Mouse (Mus musculus) limb, embryonic 11.5 days (tissue): ENCODE measurements around the gene Enam. TPM values are rescaled to one million over a fixed set of nuclear protein-coding genes. Genes with fewer than 3 reads are reported as not detected.
"Not testable (repeated sequence)": the region's sequence is repeated elsewhere in the genome, so short reads cannot be mapped to it uniquely, and the experiment has no call there.

Experiments
- ATAC-seq: fragments of 200-750 bp; cut with Nextera tagmentation; 2 replicates; pipeline ENCODE4 v1.8.0; 2017; ENCODE audit warnings: low read depth; ENCODE audit not compliant: insufficient number of reproducible peaks, low FRiP score, low TSS enrichment
- DNase-seq: peaks from one replicate; pipeline ENCODE4 v3.0.0-alpha.2; 2015; ENCODE audit warnings: low spot score
- H3K27ac ChIP-seq: fragments of 300-500 bp; sonication (generic); replicated peaks from 2 replicates; pipeline ENCODE4 v1.5.1; 2014; ENCODE audit warnings: low read depth, mild to moderate bottlenecking, low read length
- H3K27me3 ChIP-seq: fragments of 300-500 bp; sonication (generic); 2 replicates; pipeline ENCODE4 v1.6.1; 2014; ENCODE audit warnings: mild to moderate bottlenecking, low read length, mixed read lengths; ENCODE audit not compliant: control insufficient read depth, insufficient read depth
- H3K36me3 ChIP-seq: fragments of 300-500 bp; sonication (generic); 2 replicates; pipeline ENCODE4 v1.6.1; 2014; ENCODE audit warnings: mild to moderate bottlenecking, low read length, moderate library complexity, mixed read lengths; ENCODE audit not compliant: control insufficient read depth, insufficient read depth
- H3K4me1 ChIP-seq: fragments of 300-500 bp; sonication (generic); 2 replicates; pipeline ENCODE4 v1.6.1; 2014; ENCODE audit warnings: low read length, mixed read lengths; ENCODE audit not compliant: control insufficient read depth, insufficient read depth
- H3K4me2 ChIP-seq: fragments of 300-500 bp; sonication (generic); 2 replicates; pipeline ENCODE4 v1.6.1; 2014; ENCODE audit warnings: low read depth, mild to moderate bottlenecking, moderate library complexity; ENCODE audit not compliant: severe bottlenecking
- H3K4me3 ChIP-seq: fragments of 300-500 bp; sonication (generic); 2 replicates; pipeline ENCODE4 v1.5.1; 2014; ENCODE audit warnings: low read depth, low read length
- H3K9ac ChIP-seq: fragments of 300-500 bp; sonication (generic); 2 replicates; pipeline ENCODE4 v1.6.1; 2014; ENCODE audit warnings: mild to moderate bottlenecking, low read length
- H3K9me3 ChIP-seq: fragments of 300-500 bp; sonication (generic); 2 replicates; pipeline ENCODE4 v1.6.1; 2016; ENCODE audit warnings: low read length; ENCODE audit not compliant: control insufficient read depth
- WGBS: fragments of 180-500 bp; shearing (Covaris S2); extraction: QIAGEN DNeasy Blood & Tissue Kit; methylation state at CpG from one replicate; pipeline ENCODE4 v1.1.7; 2014; 5-methylcytosine and 5-hydroxymethylcytosine counted together
- polyA plus RNA-seq: library from polyadenylated mRNA; unstranded; fragments of >200 nt; fragmentation: Nextera tagmentation; extraction: Ambion mirVana; gene quantifications from 2 replicates; pipeline ENCODE4 v1.2.1, GENCODE M21; 2014

The Enam gene
- polyA plus RNA-seq, 1 experiment from 2014 or later, result 0.24 TPM

- Histone ChIP-seq H3K27me3 (no peaks in the 10 kb centered on the region), H3K36me3 (no peaks in the 10 kb centered on the region), H3K27ac (no peak overlapping the region), H3K4me2 (no peak overlapping the region), H3K9ac (no peak overlapping the region), H3K4me1 (no peaks in the 10 kb centered on the region), H3K4me3 (no peak overlapping the region), H3K9me3 (no peaks in the 10 kb centered on the region)
- no peak for DNase-seq
- 86% methylated on average over 1 of the region's 1 CpGs for WGBS
- ATAC-seq, result no peak
Measured at GRCm38 (mm10) chr5:88508990-88509389, 21.2 kb downstream of the Enam start.

- Histone ChIP-seq H3K27ac (no peak overlapping the region), H3K9ac (no peak overlapping the region), H3K27me3 (no peaks in the 10 kb centered on the region), H3K36me3 (no peaks in the 10 kb centered on the region), H3K9me3 (no peaks in the 10 kb centered on the region), H3K4me2 (no peak overlapping the region), H3K4me3 (no peak overlapping the region), H3K4me1 (no peaks in the 10 kb centered on the region)
- ATAC-seq (no peak), DNase-seq (no peak)
- WGBS, result 7% methylated on average over 2 of the region's 2 CpGs
Measured at GRCm38 (mm10) chr5:88519232-88519631, 31.5 kb downstream of the Enam start.

- H3K4me2 ChIP-seq, result no peak within 1 kb of the TSS
- H3K4me1 ChIP-seq, result no peaks in the 10 kb centered on the region
- no peak for DNase-seq
- H3K36me3 ChIP-seq, result no peaks in the 10 kb centered on the region
- H3K27me3 ChIP-seq, result no peaks in the 10 kb centered on the region
- H3K9me3 ChIP-seq, result no peaks in the 10 kb centered on the region
- ATAC-seq, result no peak
- WGBS, result 91% methylated on average over 3 of the region's 3 CpGs
- no peak within 1 kb of the TSS for H3K9ac ChIP-seq
- no peak within 1 kb of the TSS for H3K4me3 ChIP-seq
- H3K27ac ChIP-seq, result no peak within 1 kb of the TSS
Measured at GRCm38 (mm10) chr5:88527657-88528056, 39.9 kb downstream of the Enam start, which contains the start of gene Jchain. TSS of gene Jchain (minus strand) at chr5:88527891.

GRCm38 (mm10) chr5:88530908-88531307 lies 43.1 kb downstream of the Enam start:
- Histone ChIP-seq H3K9me3 (no peaks in the 10 kb centered on the region), H3K36me3 (no peaks in the 10 kb centered on the region), H3K4me1 (no peaks in the 10 kb centered on the region), H3K4me2 (no peak overlapping the region), H3K27me3 (no peaks in the 10 kb centered on the region), H3K27ac (no peak overlapping the region), H3K4me3 (no peak overlapping the region), H3K9ac (no peak overlapping the region)
- WGBS, result 77% methylated on average over 1 of the region's 1 CpGs
- DNase-seq (no peak), ATAC-seq (no peak)

- DNase-seq (no peak), ATAC-seq (no peak)
- Histone ChIP-seq H3K4me2 (no peak overlapping the region), H3K9me3 (no peaks in the 10 kb centered on the region), H3K4me3 (no peak overlapping the region), H3K4me1 (no peaks in the 10 kb centered on the region), H3K9ac (no peak overlapping the region), H3K27me3 (no peaks in the 10 kb centered on the region), H3K27ac (no peak overlapping the region), H3K36me3 (no peaks in the 10 kb centered on the region)
- 76% methylated on average over 3 of the region's 3 CpGs for WGBS
Measured at GRCm38 (mm10) chr5:88534697-88535096, 46.9 kb downstream of the Enam start.

GRCm38 (mm10) chr5:88540845-88541244 lies 53.1 kb downstream of the Enam start:
- ATAC-seq (no peak), DNase-seq (no peak)
- no peaks in the 10 kb centered on the region for H3K9me3 ChIP-seq
- no peaks in the 10 kb centered on the region for H3K36me3 ChIP-seq
- H3K9ac ChIP-seq, result no peak overlapping the region
- no peaks in the 10 kb centered on the region for H3K27me3 ChIP-seq
- no peak overlapping the region for H3K4me3 ChIP-seq
- H3K4me2 ChIP-seq, result no peak overlapping the region
- H3K4me1 ChIP-seq, result no peaks in the 10 kb centered on the region
- H3K27ac ChIP-seq, result no peak overlapping the region

GRCm38 (mm10) chr5:88542651-88543282 lies 55.0 kb downstream of the Enam start:
- Histone ChIP-seq H3K27ac (no peak overlapping the region), H3K4me3 (no peak overlapping the region), H3K27me3 (no peaks in the 10 kb centered on the region), H3K4me2 (no peak overlapping the region), H3K4me1 (no peaks in the 10 kb centered on the region), H3K36me3 (no peaks in the 10 kb centered on the region), H3K9ac (no peak overlapping the region), H3K9me3 (no peaks in the 10 kb centered on the region)
- DNase-seq (no peak), ATAC-seq (no peak)
- WGBS, result 57% methylated on average over 5 of the region's 5 CpGs

- not testable (repeated sequence) for H3K27ac ChIP-seq, DNase-seq, H3K36me3 ChIP-seq, H3K4me3 ChIP-seq, H3K4me1 ChIP-seq, ATAC-seq, H3K4me2 ChIP-seq, H3K27me3 ChIP-seq, H3K9ac ChIP-seq, H3K9me3 ChIP-seq
- 89% methylated on average over 1 of the region's 1 CpGs for WGBS
Measured at GRCm38 (mm10) chr5:88544411-88544810, 56.6 kb downstream of the Enam start.

GRCm38 (mm10) chr5:88545536-88545935 lies 57.8 kb downstream of the Enam start:
- no peak overlapping the region for H3K27ac ChIP-seq
- 85% methylated on average over 7 of the region's 7 CpGs for whole genome bisulfite sequencing
- no peak overlapping the region for H3K4me2 ChIP-seq
- ATAC-seq, result no peak
- H3K9ac ChIP-seq, result no peak overlapping the region
- no peaks in the 10 kb centered on the region for H3K9me3 ChIP-seq
- H3K27me3 ChIP-seq, result no peaks in the 10 kb centered on the region
- DNase-seq, result no peak
- no peaks in the 10 kb centered on the region for H3K4me1 ChIP-seq
- H3K4me3 ChIP-seq, result no peak overlapping the region
- H3K36me3 ChIP-seq, result no peaks in the 10 kb centered on the region
